Mouse (Mus musculus) NIH3T3 (cell line): ENCODE data around the gene Gm19345.

ENCODE experiments used
- DNase-seq: peaks from one replicate; pipeline ENCODE4 v3.0.0-alpha.2; 2012; ENCODE audit warnings: low read depth

Gene Gm19345

GRCm38 (mm10) chr7:19826756-19827155 is 25.0 kb upstream of the Gm19345 start:
- peak; percentile 84 for DNase-seq

GRCm38 (mm10) chr7:19829694-19830093 is 22.1 kb upstream of the Gm19345 start:
- no peak for DNase-seq

GRCm38 (mm10) chr7:19830682-19831156 is 21.1 kb upstream of the Gm19345 start:
- peak; percentile 99 for DNase-seq

- peak; percentile 67 for DNase-seq
These were observed 20.0 kb upstream of the Gm19345 start for GRCm38 (mm10) chr7:19831837-19832236.

GRCm38 (mm10) chr7:19834055-19834454 is 17.7 kb upstream of the Gm19345 start:
- DNase-seq: peak; percentile 50

- no peak for DNase-seq
These were observed 15.0 kb upstream of the Gm19345 start for GRCm38 (mm10) chr7:19836843-19837242.

GRCm38 (mm10) chr7:19840371-19840770 is 11.4 kb upstream of the Gm19345 start:
- DNase-seq: no peak

GRCm38 (mm10) chr7:19840936-19841335 is 10.9 kb upstream of the Gm19345 start:
- no peak for DNase-seq

- DNase-seq: no peak
These were observed 10.0 kb upstream of the Gm19345 start for GRCm38 (mm10) chr7:19841686-19842413.

GRCm38 (mm10) chr7:19842885-19843504 is 8.8 kb upstream of the Gm19345 start:
- no peak for DNase-seq

- DNase-seq: peak; percentile 74
These were observed 8.2 kb upstream of the Gm19345 start for GRCm38 (mm10) chr7:19843561-19843960.

- DNase-seq: no peak
These were observed 7.2 kb upstream of the Gm19345 start for GRCm38 (mm10) chr7:19844521-19845171.

- DNase-seq: no peak
These were observed 1.7 kb downstream of the Gm19345 start for GRCm38 (mm10) chr7:19853526-19853925.

- no peak for DNase-seq
These were observed 3.9 kb downstream of the Gm19345 start for GRCm38 (mm10) chr7:19855663-19856062.

GRCm38 (mm10) chr7:19856283-19856682 is 4.5 kb downstream of the Gm19345 start:
- DNase-seq: no peak

- DNase-seq: no peak
These were observed 7.9 kb downstream of the Gm19345 start for GRCm38 (mm10) chr7:19859740-19860139.

- no peak for DNase-seq
These were observed 9.4 kb downstream of the Gm19345 start, which contains the start of gene Ceacam16 for GRCm38 (mm10) chr7:19861199-19861598. Gene Ceacam16 (minus strand): TSS chr7:19861299.

GRCm38 (mm10) chr7:19864241-19864640 is 12.4 kb downstream of the Gm19345 start:
- no peak for DNase-seq

GRCm38 (mm10) chr7:19865246-19866036 is 13.6 kb downstream of the Gm19345 start:
- DNase-seq: no peak

GRCm38 (mm10) chr7:19866490-19866889 is 14.7 kb downstream of the Gm19345 start:
- DNase-seq: no peak

- DNase-seq: no peak
These were observed 16.1 kb downstream of the Gm19345 start for GRCm38 (mm10) chr7:19867751-19868399.
